Mouse (Mus musculus): ENCODE measurements around the gene Mpp3.

GRCm38 (mm10) chr11:102041350-102041949 lies 13.2 kb upstream of the Mpp3 start, which contains the start of gene Cd300lg:
- TF ChIP-seq CTCF (IDR thresholded peaks at IDR 0.05; ENCODE audit: low read depth, low read length) (no peak), POLR2A (IDR thresholded peaks at IDR 0.05; ENCODE audit: insufficient read depth, low read length) (no peak)
